Mouse (Mus musculus) forebrain, embryonic 11.5 days (tissue): ENCODE measurements at regions not wholly inside any gene's neighbourhood (a gene's known extent, or its start where the extent isn't known, plus 50 kb on each side); places are given as distances from the start of the nearest gene placed in this dataset.

Experiments
- ATAC-seq: fragments of 200-750 bp; cut with Nextera tagmentation; replicated peaks from 2 replicates; pipeline ENCODE4 v1.8.0; 2017; ENCODE audit warnings: moderate TSS enrichment; ENCODE audit not compliant: low FRiP score
- DNase-seq: peaks from one replicate; pipeline ENCODE4 v3.0.0-alpha.2; 2017; ENCODE audit warnings: low spot score
- H3K27ac ChIP-seq: fragments of 300-500 bp; sonication (generic); 2 replicates; pipeline ENCODE4 v1.5.1; 2014; ENCODE audit warnings: low read depth, low read length
- H3K27me3 ChIP-seq: fragments of 300-500 bp; sonication (generic); 2 replicates; pipeline ENCODE4 v1.6.1; 2014; ENCODE audit warnings: mild to moderate bottlenecking, low read length, mixed read lengths; ENCODE audit not compliant: control insufficient read depth, insufficient read depth
- H3K36me3 ChIP-seq: fragments of 300-500 bp; sonication (generic); 2 replicates; pipeline ENCODE4 v1.6.1; 2014; ENCODE audit warnings: mild to moderate bottlenecking, low read length, moderate library complexity, mixed read lengths; ENCODE audit not compliant: control insufficient read depth, insufficient read depth
- H3K4me1 ChIP-seq: fragments of 300-500 bp; sonication (generic); replicated peaks from 2 replicates; pipeline ENCODE4 v1.6.1; 2014; ENCODE audit warnings: low read length, mixed read lengths; ENCODE audit not compliant: control insufficient read depth, insufficient read depth
- H3K4me2 ChIP-seq: fragments of 300-500 bp; sonication (generic); 2 replicates; pipeline ENCODE4 v1.6.1; 2014; ENCODE audit warnings: low read depth, mild to moderate bottlenecking, low read length, moderate library complexity, mixed read lengths; ENCODE audit not compliant: severe bottlenecking
- H3K4me3 ChIP-seq: fragments of 300-500 bp; sonication (generic); 2 replicates; pipeline ENCODE4 v1.5.1; 2014; ENCODE audit warnings: low read depth, low read length
- H3K9ac ChIP-seq: fragments of 300-500 bp; sonication (generic); 2 replicates; pipeline ENCODE4 v1.6.1; 2014; ENCODE audit warnings: low read length
- H3K9me3 ChIP-seq: fragments of 300-500 bp; sonication (generic); 2 replicates; pipeline ENCODE4 v1.6.1; 2016; ENCODE audit warnings: low read length, mixed read lengths; ENCODE audit not compliant: control insufficient read depth
- WGBS: fragments of 180-500 bp; shearing (Covaris S2); extraction: QIAGEN DNeasy Blood & Tissue Kit; methylation state at CpG from one replicate; pipeline ENCODE4 v1.1.7; 2014; 5-methylcytosine and 5-hydroxymethylcytosine counted together

GRCm38 (mm10) chr3:146345308-146345780, 59.1 kb upstream of the Ssx2ip start:
- Histone ChIP-seq H3K36me3 (no peaks in the 10 kb centered on the region), H3K4me3 (peak overlapping the region; percentile 9; the same call in 1 of the 2 replicates), H3K9me3 (no peaks in the 10 kb centered on the region), H3K27ac (no peak overlapping the region), H3K4me2 (peak overlapping the region; percentile 35), H3K4me1 (no peaks in the 10 kb centered on the region), H3K27me3 (no peaks in the 10 kb centered on the region; the same call in 1 of the 2 replicates), H3K9ac (peak overlapping the region; percentile 44)
- ATAC-seq (peak; percentile 74), DNase-seq (peak; percentile 88)
- 9% methylated on average over 18 of the region's 18 CpGs for WGBS

- Histone ChIP-seq H3K36me3 (no peaks in the 10 kb centered on the region), H3K27me3 (no peaks in the 10 kb centered on the region; the same call in 1 of the 2 replicates), H3K4me2 (no peak overlapping the region), H3K9ac (no peak overlapping the region), H3K4me3 (no peak overlapping the region), H3K4me1 (no peaks in the 10 kb centered on the region), H3K9me3 (no peaks in the 10 kb centered on the region), H3K27ac (no peak overlapping the region)
- no peak for ATAC-seq
- WGBS = 68% methylated on average over 4 of the region's 4 CpGs
- DNase-seq = no peak
Observed at GRCm38 (mm10) chr3:146345946-146346345, 58.5 kb upstream of the Ssx2ip start.

- no peaks in the 10 kb centered on the region for H3K9me3 ChIP-seq
- WGBS = 85% methylated on average over 3 of the region's 3 CpGs
- no peak overlapping the region for H3K27ac ChIP-seq
- H3K4me3 ChIP-seq = no peak overlapping the region
- no peak overlapping the region for H3K4me2 ChIP-seq
- ATAC-seq (no peak), DNase-seq (no peak)
- no peak overlapping the region for H3K9ac ChIP-seq
- H3K4me1 ChIP-seq = no peaks in the 10 kb centered on the region
- H3K27me3 ChIP-seq = no peaks in the 10 kb centered on the region; the same call in 1 of the 2 replicates
- H3K36me3 ChIP-seq = no peaks in the 10 kb centered on the region
Observed at GRCm38 (mm10) chr3:146347311-146347710, 57.1 kb upstream of the Ssx2ip start.

- Histone ChIP-seq H3K9ac (no peak overlapping the region), H3K27me3 (no peaks in the 10 kb centered on the region; the same call in 1 of the 2 replicates), H3K4me2 (no peak overlapping the region), H3K9me3 (no peaks in the 10 kb centered on the region), H3K4me3 (no peak overlapping the region), H3K36me3 (no peaks in the 10 kb centered on the region), H3K4me1 (no peaks in the 10 kb centered on the region), H3K27ac (no peak overlapping the region)
- DNase-seq = no peak
- ATAC-seq = no peak
- 89% methylated on average over 8 of the region's 8 CpGs for WGBS
Observed at GRCm38 (mm10) chr3:146348921-146349320, 55.5 kb upstream of the Ssx2ip start.

GRCm38 (mm10) chr3:146349393-146349792, 55.0 kb upstream of the Ssx2ip start:
- Histone ChIP-seq H3K4me2 (no peak overlapping the region), H3K27ac (no peak overlapping the region), H3K36me3 (no peaks in the 10 kb centered on the region), H3K27me3 (no peaks in the 10 kb centered on the region; the same call in 1 of the 2 replicates), H3K9ac (no peak overlapping the region), H3K4me3 (no peak overlapping the region), H3K9me3 (no peaks in the 10 kb centered on the region), H3K4me1 (no peaks in the 10 kb centered on the region)
- WGBS = 76% methylated on average over 8 of the region's 8 CpGs
- ATAC-seq (no peak), DNase-seq (no peak)

GRCm38 (mm10) chr3:146350126-146350525, 54.3 kb upstream of the Ssx2ip start:
- Histone ChIP-seq H3K9me3 (no peaks in the 10 kb centered on the region), H3K4me2 (no peak overlapping the region), H3K27ac (no peak overlapping the region), H3K4me3 (no peak overlapping the region), H3K9ac (no peak overlapping the region), H3K36me3 (no peaks in the 10 kb centered on the region), H3K4me1 (no peaks in the 10 kb centered on the region), H3K27me3 (no peaks in the 10 kb centered on the region; the same call in 1 of the 2 replicates)
- DNase-seq (no peak), ATAC-seq (no peak)
- 90% methylated on average over 9 of the region's 9 CpGs for WGBS

GRCm38 (mm10) chr3:146351468-146351867, 53.0 kb upstream of the Ssx2ip start:
- H3K4me1 ChIP-seq = no peaks in the 10 kb centered on the region
- no peak overlapping the region for H3K4me2 ChIP-seq
- no peak overlapping the region for H3K27ac ChIP-seq
- ATAC-seq (no peak), DNase-seq (no peak)
- H3K36me3 ChIP-seq = no peaks in the 10 kb centered on the region
- WGBS = 77% methylated on average over 1 of the region's 1 CpGs
- H3K9me3 ChIP-seq = no peaks in the 10 kb centered on the region
- H3K27me3 ChIP-seq = no peaks in the 10 kb centered on the region; the same call in 1 of the 2 replicates
- no peak overlapping the region for H3K4me3 ChIP-seq
- no peak overlapping the region for H3K9ac ChIP-seq

GRCm38 (mm10) chr3:146352187-146352586, 52.3 kb upstream of the Ssx2ip start:
- DNase-seq (no peak), ATAC-seq (no peak)
- WGBS = 80% methylated on average over 4 of the region's 4 CpGs
- Histone ChIP-seq H3K4me1 (no peaks in the 10 kb centered on the region), H3K9me3 (no peaks in the 10 kb centered on the region), H3K27me3 (no peaks in the 10 kb centered on the region; the same call in 1 of the 2 replicates), H3K4me2 (no peak overlapping the region), H3K4me3 (no peak overlapping the region), H3K27ac (no peak overlapping the region), H3K9ac (no peak overlapping the region), H3K36me3 (no peaks in the 10 kb centered on the region)

GRCm38 (mm10) chr3:146353961-146354360, 50.5 kb upstream of the Ssx2ip start:
- no peak for ATAC-seq
- WGBS = 95% methylated on average over 4 of the region's 4 CpGs
- H3K4me1 ChIP-seq = no peaks in the 10 kb centered on the region
- no peaks in the 10 kb centered on the region for H3K27me3 ChIP-seq
- no peaks in the 10 kb centered on the region for H3K36me3 ChIP-seq
- H3K9ac ChIP-seq = no peak overlapping the region
- peak; percentile 15 for DNase-seq
- H3K27ac ChIP-seq = no peak overlapping the region
- no peaks in the 10 kb centered on the region for H3K9me3 ChIP-seq
- H3K4me3 ChIP-seq = no peak overlapping the region
- H3K4me2 ChIP-seq = no peak overlapping the region
